Mouse (Mus musculus) heart, adult 2 months (tissue): ENCODE measurements around the gene Gm609.

Source experiments
- CTCF ChIP-seq: fragments of 200-600 bp; IDR thresholded peaks from 2 replicates; pipeline ENCODE4 v1.8.1; 2022; ENCODE audit warnings: antibody characterized with exemption, mild to moderate bottlenecking, moderate library complexity
- EP300 ChIP-seq: fragments of 200-500 bp; IDR thresholded peaks from 2 replicates; pipeline ENCODE4 v1.6.1; 2011; ENCODE audit warnings: low read depth, low read length, control low read depth; ENCODE audit not compliant: insufficient read depth
- POLR2A ChIP-seq: fragments of 200-500 bp; IDR thresholded peaks from 2 replicates; pipeline ENCODE4 v1.6.1; 2011; ENCODE audit warnings: mild to moderate bottlenecking, low read depth, low read length, control low read depth; ENCODE audit not compliant: insufficient read depth

DNA sequence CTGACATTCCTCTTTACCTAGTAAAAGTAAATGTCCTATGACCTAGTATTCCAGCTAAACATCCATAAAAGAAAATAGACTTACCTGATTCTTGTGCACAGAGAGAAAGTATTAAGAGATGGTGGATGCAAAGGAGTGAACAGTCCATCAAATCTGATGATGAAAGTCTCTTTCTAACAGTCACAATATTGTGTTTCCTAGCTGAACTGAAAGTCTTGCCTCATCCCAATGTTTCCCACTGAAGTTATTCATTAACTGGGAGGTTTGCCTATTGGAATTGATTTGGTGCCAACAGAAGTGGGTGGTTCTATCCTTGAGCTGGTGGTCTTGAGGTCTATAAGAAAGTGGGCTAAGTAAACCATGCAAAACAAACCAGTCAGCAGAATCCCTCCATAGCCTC, 38.0 kb downstream of the Gm609 start:
- TF ChIP-seq POLR2A, result no peak
- TF ChIP-seq CTCF, result no peak
- no peak for TF ChIP-seq EP300
